Mouse (Mus musculus): Measurements from ENCODE around the gene Tbc1d20.
A peak's percentile ranks its signal among the peaks of the same experiment; 100 is the strongest.

- TF ChIP-seq POLR2A (IDR thresholded peaks at IDR 0.05; ENCODE audit: insufficient read depth, low read depth, low read length) (peak; percentile 60), CTCF (IDR thresholded peaks at IDR 0.05) (no peak)
Observed at GRCm38 (mm10) chr2:152344361-152344760, 50.7 kb downstream of the Tbc1d20 start.

Data from heart, adult 2 months (tissue).